Comparison of ENCODE assay signal across 8 mouse cellular contexts in the genomic region with DNA sequence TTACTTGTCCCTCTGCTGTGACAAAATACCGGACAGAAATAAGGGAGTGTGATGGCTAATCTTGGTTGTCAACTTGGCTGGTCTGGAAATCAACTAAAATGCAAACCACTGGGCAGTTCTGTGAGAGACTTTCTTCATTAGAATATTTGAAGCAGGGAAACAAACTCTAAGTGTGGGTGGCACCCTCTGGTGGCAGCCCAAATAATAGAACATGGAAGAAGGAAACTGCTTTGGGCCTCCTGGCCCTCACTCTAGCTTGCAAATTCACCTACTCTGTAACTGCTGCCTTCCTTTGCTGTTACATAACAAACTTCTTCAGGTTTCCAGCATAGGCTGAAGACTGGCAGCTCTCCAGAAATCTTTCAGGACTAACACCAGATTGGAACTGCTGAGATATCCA. TPM values are rescaled to one million over a fixed set of nuclear protein-coding genes. Genes with fewer than 3 reads are reported as not detected.
A peak's percentile ranks its signal among the peaks of the same experiment; 100 is the strongest.
DNase-seq lines count a peak whose midpoint lies in the region; ATAC-seq and TF ChIP-seq lines count a peak whose summit lies in the region.

No protein-coding gene starts in this region.

- DNase-seq in hindbrain, embryonic 14.5 days (ENCODE audit: low spot score), result peak; percentile 82
- peak; percentile 7 for DNase-seq in G1E (ENCODE audit: low spot score)
- peak; percentile 50 to 67 for DNase-seq in cerebellum, adult 18-20 months
- peak; percentile 22 to 23 for DNase-seq in gastrocnemius, adult 8-10 months (ENCODE audit: low spot score in 2 of 2)
- DNase-seq in left cerebral cortex, adult 18-20 months (ENCODE audit: low spot score in 2 of 2), result peak; percentile 76 to 79
- peak; percentile 24 for DNase-seq in ovary, postnatal 10 days (ENCODE audit: low spot score)
- no peak for DNase-seq in T-cell, adult 2 months (ENCODE audit: low spot score)

- peaks cover 9% of the 10 kb centered on the region; the same call in 1 of the 2 replicates for H3K4me1 ChIP-seq in hindbrain, embryonic 14.5 days (replicated peaks; ENCODE audit: control insufficient read depth, insufficient read depth, low read length)
- peaks cover 9% of the 10 kb centered on the region; the same call in 1 of the 2 replicates for H3K4me1 ChIP-seq in hindbrain, embryonic 16.5 days (ENCODE audit: control insufficient read depth, insufficient read depth, low read depth, low read length)
- no peaks in the 10 kb centered on the region; the same call in 1 of the 2 replicates for H3K4me1 ChIP-seq in G1E (ENCODE audit: insufficient read depth, low read depth, low read length)

- no peak overlapping the region for H3K4me2 ChIP-seq in hindbrain, embryonic 14.5 days (replicated peaks)
- no peak overlapping the region for H3K4me2 ChIP-seq in hindbrain, embryonic 16.5 days (ENCODE audit: low read length)

- H3K9ac ChIP-seq in hindbrain, embryonic 14.5 days, result no peak overlapping the region
- no peak overlapping the region for H3K9ac ChIP-seq in hindbrain, embryonic 16.5 days (ENCODE audit: low read depth, low read length)

- no peak overlapping the region for H3K4me3 ChIP-seq in hindbrain, embryonic 14.5 days (replicated peaks; ENCODE audit: low read length)
- H3K4me3 ChIP-seq in hindbrain, embryonic 16.5 days (ENCODE audit: low read length), result no peak overlapping the region
- H3K4me3 ChIP-seq in G1E (ENCODE audit: low read depth, low read length), result no peak overlapping the region

- TF ChIP-seq CTCF in G1E (IDR thresholded peaks at IDR 0.05; ENCODE audit: low read depth, low read length), result no peak; the same call in 1 of the 2 replicates

- no peak overlapping the region for H3K27ac ChIP-seq in hindbrain, embryonic 14.5 days
- H3K27ac ChIP-seq in hindbrain, embryonic 16.5 days (ENCODE audit: low read depth, low read length), result no peak overlapping the region

- H3K36me3 ChIP-seq in hindbrain, embryonic 14.5 days (replicated peaks; ENCODE audit: control insufficient read depth, insufficient read depth), result no peaks in the 10 kb centered on the region
- no peaks in the 10 kb centered on the region for H3K36me3 ChIP-seq in hindbrain, embryonic 16.5 days (ENCODE audit: control insufficient read depth, insufficient read depth, low read length)
- H3K36me3 ChIP-seq in G1E (replicated peaks), result no peaks in the 10 kb centered on the region

- 42% methylated on average over 1 of the region's 1 CpGs for WGBS in hindbrain, embryonic 14.5 days
- 23% methylated on average over 1 of the region's 1 CpGs for WGBS in hindbrain, embryonic 16.5 days

- H3K9me3 ChIP-seq in hindbrain, embryonic 14.5 days (ENCODE audit: control insufficient read depth, low read length), result no peaks in the 10 kb centered on the region
- no peaks in the 10 kb centered on the region for H3K9me3 ChIP-seq in hindbrain, embryonic 16.5 days (ENCODE audit: control insufficient read depth, low read length)
- H3K9me3 ChIP-seq in G1E (replicated peaks), result no peaks in the 10 kb centered on the region

- H3K27me3 ChIP-seq in hindbrain, embryonic 14.5 days (ENCODE audit: control insufficient read depth, insufficient read depth, low read length), result no peaks in the 10 kb centered on the region
- H3K27me3 ChIP-seq in hindbrain, embryonic 16.5 days (replicated peaks; ENCODE audit: control insufficient read depth, insufficient read depth, low read length), result no peaks in the 10 kb centered on the region
- no peaks in the 10 kb centered on the region for H3K27me3 ChIP-seq in G1E (ENCODE audit: insufficient read depth, low read length)

- no peak for ATAC-seq in hindbrain, embryonic 14.5 days (ENCODE audit: low FRiP score)
- ATAC-seq in hindbrain, embryonic 16.5 days, result no peak
- ATAC-seq in G1E (ENCODE audit: extremely low read depth, insufficient number of reproducible peaks, low FRiP score, poor library complexity, severe bottlenecking), result no peak

RNA-seq across cellular contexts. Expression of a gene that starts 58.7 kb away (rescaled TPM):
- polyA plus RNA-seq in hindbrain, embryonic 14.5 days (2014; fragmentation: Nextera tagmentation; extraction: Ambion mirVana), result 58.2 and 63.1 TPM in 2 replicates
- polyA plus RNA-seq in hindbrain, embryonic 16.5 days (2015; fragmentation: Nextera tagmentation; extraction: Ambion mirVana), result 46.0 and 48.2 TPM in 2 replicates
- total RNA-seq in G1E (2014; fragmentation: Nextera tagmentation), result not detected in 2 replicates
- total RNA-seq in G1E (2017), result 0.11 TPM in 1 of 2 replicates, not detected in the other
- polyA plus RNA-seq in G1E (2012), result not detected in 2 replicates
- not detected for total RNA-seq in gastrocnemius, adult 8-10 months (2022)
- total RNA-seq in left cerebral cortex, adult 18-20 months (2021), result 10 to 100 TPM; 26.6 to 29.1 TPM

Comparison
In these comparisons a context has a peak if more than half of its experiments do, and no peak if none do; other contexts are left out.
1. RNA of a gene that starts 58.7 kb away (total RNA-seq): 26.6 to 29.1 TPM in left cerebral cortex, adult 18-20 months; 0.11 TPM in G1E and not detected in gastrocnemius, adult 8-10 months; every median in the first group is over 10 times any median in the second.